13 mouse cellular contexts compared by ENCODE assay signal in the genomic region with DNA sequence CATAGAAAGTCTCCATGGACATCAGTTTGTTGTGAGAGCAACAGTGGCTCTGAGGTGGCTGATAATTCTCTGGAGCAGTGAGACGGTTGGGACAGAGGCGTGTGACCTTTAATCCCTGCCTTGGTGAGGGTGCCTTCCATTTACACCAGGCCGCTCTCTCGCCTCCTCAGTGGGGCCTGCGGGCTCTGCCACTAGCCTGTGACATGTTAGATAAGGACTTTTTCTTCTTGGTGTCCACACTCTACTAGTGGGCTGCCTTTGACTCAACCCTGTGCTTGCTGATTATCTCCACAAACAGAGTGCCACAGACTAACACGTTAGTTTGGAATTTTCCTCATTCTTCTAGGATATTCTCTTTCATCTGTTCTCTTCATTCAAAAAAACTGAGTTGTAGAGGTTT. TPM values are rescaled to one million over a fixed set of nuclear protein-coding genes. Genes with fewer than 3 reads are reported as not detected.
DNase-seq lines count a peak whose midpoint lies in the region; ATAC-seq and TF ChIP-seq lines count a peak whose summit lies in the region.
"Had no signal": no experiment of that assay in that cellular context is flagged by ENCODE, and none has a peak within 500 bp of the region (broad histone marks: within the 10 kb centered on the region; RNA-seq: fewer than 3 reads in every experiment).

No protein-coding gene starts in this region.

- H3K27me3 ChIP-seq in heart, embryonic 12.5 days (replicated peaks), result no peaks in the 10 kb centered on the region
- no peaks in the 10 kb centered on the region for H3K27me3 ChIP-seq in MEL (ENCODE audit: control insufficient read depth in 1 of 2, insufficient read depth in 2 of 2, low read length in 2 of 2)
- H3K27me3 ChIP-seq in intestine, embryonic 16.5 days (replicated peaks; ENCODE audit: control insufficient read depth, insufficient read depth, low read length), result no peaks in the 10 kb centered on the region
- H3K27me3 ChIP-seq: midbrain, embryonic 12.5 days; neural tube, embryonic 13.5 days had no signal

- no peak overlapping the region for H3K9ac ChIP-seq in heart, embryonic 12.5 days
- H3K9ac ChIP-seq in MEL (ENCODE audit: control insufficient read depth, low read depth, low read length, poor library complexity, severe bottlenecking), result peak overlapping the region; percentile 37
- no peak overlapping the region for H3K9ac ChIP-seq in intestine, embryonic 16.5 days (ENCODE audit: low read depth, low read length)
- H3K9ac ChIP-seq: midbrain, embryonic 12.5 days; neural tube, embryonic 13.5 days had no signal

- 35% methylated on average over 6 of the region's 6 CpGs for WGBS in heart, embryonic 12.5 days
- 84% methylated on average over 6 of the region's 6 CpGs for WGBS in intestine, embryonic 16.5 days

- peak; percentile 93 for TF ChIP-seq EP300 in MEL (IDR thresholded peaks at IDR 0.05; ENCODE audit: low read depth in 1 of 2, low read length in 2 of 2)

- TF ChIP-seq POLR2A in MEL (IDR thresholded peaks at IDR 0.05; ENCODE audit: control insufficient read depth in 1 of 2, insufficient read depth in 1 of 2, low read depth in 1 of 2, low read length in 2 of 2, poor library complexity in 1 of 2), result peak in 1 of 2 experiments; percentile 47; a peak in 1 of 4 replicates

- no peak for DNase-seq in heart, postnatal 10 days
- peak; percentile 84 for DNase-seq in MEL (ENCODE audit: low read depth, low spot score)
- peak; percentile 65 to 74 for DNase-seq in spleen, postnatal 10 days (ENCODE audit: low spot score in 2 of 2)
- DNase-seq in layer of hippocampus, adult 2 months (ENCODE audit: low spot score in 2 of 2), result no peak
- DNase-seq in layer of hippocampus, postnatal 25 days (ENCODE audit: extremely low spot score in 1 of 2, low spot score in 1 of 2), result no peak
- DNase-seq in thymus, adult 18-20 months, result no peak
- DNase-seq: cerebellum, adult 11-12 months; kidney, postnatal 36 days; right cerebral cortex, adult 18-20 months had no signal

- no peak for TF ChIP-seq CTCF in MEL (IDR thresholded peaks at IDR 0.05 in 2 of 3, conservative IDR thresholded peaks at IDR 0.05 in 1 of 3; ENCODE audit: control insufficient read depth in 1 of 3, insufficient read depth in 1 of 3, low read depth in 2 of 3, low read length in 3 of 3, poor library complexity in 1 of 3, severe bottlenecking in 1 of 3)
- no peak for TF ChIP-seq CTCF in layer of hippocampus, adult 2 months (conservative IDR thresholded peaks at IDR 0.05)

- H3K36me3 ChIP-seq in heart, embryonic 12.5 days, result no peaks in the 10 kb centered on the region
- peaks cover 23 to 98% of the 10 kb centered on the region in 2 experiments for H3K36me3 ChIP-seq in MEL (ENCODE audit: control insufficient read depth in 1 of 2, insufficient read depth in 2 of 2, low read length in 2 of 2)
- no peaks in the 10 kb centered on the region for H3K36me3 ChIP-seq in intestine, embryonic 16.5 days (ENCODE audit: control insufficient read depth, insufficient read depth, low read length)
- H3K36me3 ChIP-seq: midbrain, embryonic 12.5 days; neural tube, embryonic 13.5 days had no signal

- no peaks in the 10 kb centered on the region; the same call in 1 of the 2 replicates for H3K4me1 ChIP-seq in heart, embryonic 12.5 days (replicated peaks)
- H3K4me1 ChIP-seq in MEL (ENCODE audit: control insufficient read depth in 1 of 2, insufficient read depth in 2 of 2, low read length in 2 of 2), result peaks cover 55 to 85% of the 10 kb centered on the region in 2 experiments
- no peaks in the 10 kb centered on the region for H3K4me1 ChIP-seq in intestine, embryonic 16.5 days (ENCODE audit: control insufficient read depth, insufficient read depth, low read length)
- H3K4me1 ChIP-seq: midbrain, embryonic 12.5 days; neural tube, embryonic 13.5 days had no signal

- no peak overlapping the region for H3K4me2 ChIP-seq in heart, embryonic 12.5 days
- no peak overlapping the region for H3K4me2 ChIP-seq in intestine, embryonic 16.5 days (ENCODE audit: low read depth, low read length)
- H3K4me2 ChIP-seq: midbrain, embryonic 12.5 days; neural tube, embryonic 13.5 days had no signal

- intact Hi-C loops in heart, postnatal 10 days (cut with DNase I), result no loop called here

- H3K9me3 ChIP-seq in heart, embryonic 12.5 days (replicated peaks), result no peaks in the 10 kb centered on the region
- no peaks in the 10 kb centered on the region for H3K9me3 ChIP-seq in MEL (replicated peaks; ENCODE audit: insufficient read depth, low read length)
- H3K9me3 ChIP-seq in intestine, embryonic 16.5 days (ENCODE audit: control insufficient read depth, low read length), result no peaks in the 10 kb centered on the region
- H3K9me3 ChIP-seq: midbrain, embryonic 12.5 days; neural tube, embryonic 13.5 days had no signal

- peaks cover 26% of the 10 kb centered on the region for H3K79me2 ChIP-seq in MEL (ENCODE audit: control insufficient read depth, insufficient read depth, low read length, poor library complexity)

- TF ChIP-seq RAD21 in MEL (IDR thresholded peaks at IDR 0.05; ENCODE audit: low read depth, low read length), result no peak

- peak; percentile 91 for ATAC-seq in heart, embryonic 12.5 days (ENCODE audit: insufficient number of reproducible peaks, low FRiP score)
- peak; percentile 91 for ATAC-seq in intestine, embryonic 16.5 days

- H3K27ac ChIP-seq in heart, embryonic 12.5 days (ENCODE audit: poor library complexity, severe bottlenecking), result peak overlapping the region; percentile 46; the same call in 1 of the 2 replicates
- H3K27ac ChIP-seq in MEL (ENCODE audit: control insufficient read depth, low read depth, low read length), result peak overlapping the region; percentile 96
- no peak overlapping the region for H3K27ac ChIP-seq in intestine, embryonic 16.5 days (ENCODE audit: low read length)
- H3K27ac ChIP-seq in layer of hippocampus, adult 2 months, result no peak overlapping the region
- H3K27ac ChIP-seq: midbrain, embryonic 12.5 days; neural tube, embryonic 13.5 days had no signal

- no peak overlapping the region for H3K4me3 ChIP-seq in heart, embryonic 12.5 days
- no peak overlapping the region for H3K4me3 ChIP-seq in MEL (ENCODE audit: control insufficient read depth in 1 of 2, insufficient read depth in 1 of 2, low read depth in 2 of 2, low read length in 2 of 2)
- H3K4me3 ChIP-seq in intestine, embryonic 16.5 days (ENCODE audit: low read length), result no peak overlapping the region
- no peak overlapping the region for H3K4me3 ChIP-seq in layer of hippocampus, adult 2 months
- H3K4me3 ChIP-seq: midbrain, embryonic 12.5 days; neural tube, embryonic 13.5 days had no signal

TF ChIP-seq in MEL, 35 proteins besides CTCF, POLR2A, EP300 and RAD21 (continues in another document):
- TF ChIP-seq KAT2A (conservative IDR thresholded peaks at IDR 0.05; ENCODE audit: low read depth, low read length), result no peak
- TF ChIP-seq POLR2AphosphoS5 (IDR thresholded peaks at IDR 0.05; ENCODE audit: borderline replicate concordance, low read depth, low read length), result no peak
- TF ChIP-seq MXI1 (IDR thresholded peaks at IDR 0.05; ENCODE audit: low read depth, low read length), result no peak
- TF ChIP-seq E2F4 (IDR thresholded peaks at IDR 0.05; ENCODE audit: borderline replicate concordance, low read depth, low read length), result no peak
- TF ChIP-seq GABPA (IDR thresholded peaks at IDR 0.05; ENCODE audit: low read depth, low read length), result no peak
- 0 out of 2 replicates have a peak, but pooled peaks have one; percentile 39 for TF ChIP-seq TBP (IDR thresholded peaks at IDR 0.05; ENCODE audit: low read depth, low read length)
- TF ChIP-seq CHD2 (IDR thresholded peaks at IDR 0.05; ENCODE audit: low read length), result no peak
- no peak for TF ChIP-seq ZKSCAN1 (IDR thresholded peaks at IDR 0.05; ENCODE audit: low read depth, low read length)
- no peak; the same call in 1 of the 2 replicates for TF ChIP-seq USF1 (IDR thresholded peaks at IDR 0.05; ENCODE audit: low read depth, low read length)
- no peak for TF ChIP-seq CHD1 (IDR thresholded peaks at IDR 0.05; ENCODE audit: low read depth, low read length)
- peak; percentile 92 for TF ChIP-seq GATA1 (IDR thresholded peaks at IDR 0.05; ENCODE audit: low read depth, low read length)
- TF ChIP-seq ZNF384 (IDR thresholded peaks at IDR 0.05; ENCODE audit: low read depth, low read length), result no peak
- TF ChIP-seq SIN3A (IDR thresholded peaks at IDR 0.05; ENCODE audit: low read length), result peak; percentile 74; the same call in 1 of the 2 replicates
- TF ChIP-seq ETS1 (IDR thresholded peaks at IDR 0.05; ENCODE audit: low read depth, low read length), result peak; percentile 53; the same call in 1 of the 2 replicates
- no peak for TF ChIP-seq ELF1 (IDR thresholded peaks at IDR 0.05; ENCODE audit: low read depth, low read length)
- TF ChIP-seq TCF12 (IDR thresholded peaks at IDR 0.05; ENCODE audit: low read depth, low read length), result peak; percentile 89
- no peak for TF ChIP-seq JUND (IDR thresholded peaks at IDR 0.05; ENCODE audit: low read depth, low read length)
- peak; percentile 59; the same call in 1 of the 2 replicates for TF ChIP-seq RCOR1 (IDR thresholded peaks at IDR 0.05; ENCODE audit: low read depth, low read length)
- TF ChIP-seq POLR2AphosphoS2 (IDR thresholded peaks at IDR 0.05; ENCODE audit: low read length), result no peak
- TF ChIP-seq MAFK (IDR thresholded peaks at IDR 0.05; ENCODE audit: borderline replicate concordance, low read depth, low read length), result no peak
- no peak for TF ChIP-seq UBTF (IDR thresholded peaks at IDR 0.05; ENCODE audit: borderline replicate concordance, insufficient read depth, low read depth, low read length)
- TF ChIP-seq NRF1 (IDR thresholded peaks at IDR 0.05; ENCODE audit: insufficient read depth, low read depth, low read length, poor library complexity, severe bottlenecking), result no peak
- TF ChIP-seq BHLHE40 (IDR thresholded peaks at IDR 0.05; ENCODE audit: borderline replicate concordance, low read depth, low read length), result no peak
- no peak for TF ChIP-seq ZC3H11A (IDR thresholded peaks at IDR 0.05; ENCODE audit: low read depth, low read length)
- TF ChIP-seq TAL1 (IDR thresholded peaks at IDR 0.05; ENCODE audit: low read length), result peak; percentile 96
- 0 out of 2 replicates have a peak, but pooled peaks have one; percentile 58 for TF ChIP-seq MYC (IDR thresholded peaks at IDR 0.05; ENCODE audit: low read depth, low read length)
- no peak for TF ChIP-seq MAX (IDR thresholded peaks at IDR 0.05; ENCODE audit: low read length)

RNA-seq across cellular contexts. Expression of gene Ikzf1, which starts 44.4 kb away (rescaled TPM):
- polyA plus RNA-seq in heart, embryonic 12.5 days (2016; fragmentation: Nextera tagmentation; extraction: Ambion mirVana), result 2.2 and 3.3 TPM in 2 replicates
- total RNA-seq in heart, postnatal 10 days (2021), result 1 to 10 TPM; 3.1 to 3.3 TPM
- total RNA-seq in MEL (2012; rRNA removed), result 90.6 and 97.3 TPM in 2 replicates
- polyA plus RNA-seq in MEL (2012; ENCODE audit: insufficient read depth in 1 of 2, insufficient read length in 2 of 2, low read depth in 1 of 2, low replicate concordance in 2 of 2, missing spikeins in 1 of 2), result 100 to 1,000 TPM in 1 of 2 experiments, 10 to 100 TPM in 1; 28.0 to 128 TPM
- polyA plus RNA-seq in intestine, embryonic 16.5 days (2015; fragmentation: Nextera tagmentation; extraction: Ambion mirVana), result 1.5 and 1.9 TPM in 2 replicates
- total RNA-seq in layer of hippocampus, adult 2 months (2021), result 1 to 10 TPM; 2.6 to 4.0 TPM
- total RNA-seq in layer of hippocampus, postnatal 25 days (2021), result 1 to 10 TPM; 2.4 to 3.2 TPM

Comparison
In these comparisons a context has a peak if more than half of its experiments do, and no peak if none do; other contexts are left out.
1. H3K27ac ChIP-seq: peak in heart, embryonic 12.5 days (single experiment) and MEL (single experiment); none in intestine, embryonic 16.5 days (single experiment) and layer of hippocampus, adult 2 months (single experiment).
2. DNase-seq: peak in MEL (single experiment) and spleen, postnatal 10 days (2 of 2); none in heart, postnatal 10 days (0 of 2), layer of hippocampus, adult 2 months (0 of 2), layer of hippocampus, postnatal 25 days (0 of 2) and thymus, adult 18-20 months (0 of 2).
3. RNA of gene Ikzf1, which starts 44.4 kb away (total RNA-seq): 90.6 to 97.3 TPM in MEL; 2.6 to 4.0 TPM in layer of hippocampus, adult 2 months, 3.1 to 3.3 TPM in heart, postnatal 10 days and 2.4 to 3.2 TPM in layer of hippocampus, postnatal 25 days; every median in the first group is over 10 times any median in the second.